Mouse (Mus musculus) erythroblast, embryonic 14.5 days (primary cell): ENCODE data around the gene Tgfbr3.

Experiments used
- GATA1 ChIP-seq: IDR thresholded peaks from 2 replicates; pipeline ENCODE4 v1.6.1; 2012; ENCODE audit warnings: low read length, inconsistent platforms, mixed read lengths
- TAL1 ChIP-seq: IDR thresholded peaks from 3 replicates; pipeline ENCODE4 v1.6.1; 2012; ENCODE audit warnings: low read length, inconsistent platforms, mixed read lengths

GRCm38 (mm10) chr5:107177248-107177647, 112.2 kb downstream of the Tgfbr3 start:
- TF ChIP-seq GATA1: no peak
- TF ChIP-seq TAL1: no peak
